Mouse (Mus musculus) thymus, adult 2 months (tissue): ENCODE results near the gene Hist1h3i. TPM values are rescaled to one million over a fixed set of nuclear protein-coding genes. Genes with fewer than 3 reads are reported as not detected.
"Not testable (repeated sequence)": the region's sequence is repeated elsewhere in the genome, so short reads cannot be mapped to it uniquely, and the experiment has no call there.

Experiments
- DNase-seq: peaks from one replicate; pipeline ENCODE4 v3.0.0; 2021
- H3K27ac ChIP-seq: fragments of 200-500 bp; 2 replicates; pipeline ENCODE4 v1.5.1; 2012; ENCODE audit warnings: low read length, control low read depth; ENCODE audit not compliant: control insufficient read depth, insufficient read depth
- H3K27me3 ChIP-seq: fragments of 200-500 bp; 2 replicates; pipeline ENCODE4 v1.6.1; 2012; ENCODE audit warnings: mild to moderate bottlenecking, low read length, moderate library complexity, mixed read lengths; ENCODE audit not compliant: control insufficient read depth, insufficient read depth
- H3K36me3 ChIP-seq: fragments of 200-500 bp; 2 replicates; pipeline ENCODE4 v1.6.1; 2012; ENCODE audit warnings: mild to moderate bottlenecking, low read length, moderate library complexity; ENCODE audit not compliant: control insufficient read depth, insufficient read depth
- H3K4me1 ChIP-seq: fragments of 200-500 bp; replicated peaks from 2 replicates; pipeline ENCODE4 v1.6.1; 2012; ENCODE audit warnings: low read length; ENCODE audit not compliant: control insufficient read depth, insufficient read depth
- H3K4me3 ChIP-seq: fragments of 200-500 bp; 2 replicates; pipeline ENCODE4 v1.5.1; 2012; ENCODE audit warnings: mild to moderate bottlenecking, low read length, control low read depth, moderate library complexity; ENCODE audit not compliant: control insufficient read depth, insufficient read depth
- CTCF ChIP-seq: fragments of 200-500 bp; IDR thresholded peaks from 2 replicates; pipeline ENCODE4 v1.5.1; 2012; ENCODE audit warnings: mild to moderate bottlenecking, control low read depth, low read length, moderate library complexity, borderline replicate concordance; ENCODE audit not compliant: control insufficient read depth, poor library complexity, insufficient read depth; ENCODE audit errors: extremely low read depth
- POLR2A ChIP-seq: fragments of 200-500 bp; IDR thresholded peaks from 2 replicates; pipeline ENCODE4 v1.6.1; 2012; ENCODE audit warnings: mild to moderate bottlenecking, low read length, control low read depth, moderate library complexity; ENCODE audit not compliant: control insufficient read depth, poor library complexity, insufficient read depth; ENCODE audit errors: extremely low read depth
- WGBS: fragments of 180-500 bp; shearing (Covaris S2); methylation state at CpG from one replicate; pipeline ENCODE4 v1.1.7; 2018; 5-methylcytosine and 5-hydroxymethylcytosine counted together
- polyA plus RNA-seq: library from polyadenylated mRNA; depleted of rRNA; stranded (reverse); fragments of >200 nt; gene quantifications from 2 replicates; pipeline ENCODE4 v1.2.3, GENCODE M21; 2012

The Hist1h3i gene
- polyA plus RNA-seq, 1 experiment: 650 TPM

DNA sequence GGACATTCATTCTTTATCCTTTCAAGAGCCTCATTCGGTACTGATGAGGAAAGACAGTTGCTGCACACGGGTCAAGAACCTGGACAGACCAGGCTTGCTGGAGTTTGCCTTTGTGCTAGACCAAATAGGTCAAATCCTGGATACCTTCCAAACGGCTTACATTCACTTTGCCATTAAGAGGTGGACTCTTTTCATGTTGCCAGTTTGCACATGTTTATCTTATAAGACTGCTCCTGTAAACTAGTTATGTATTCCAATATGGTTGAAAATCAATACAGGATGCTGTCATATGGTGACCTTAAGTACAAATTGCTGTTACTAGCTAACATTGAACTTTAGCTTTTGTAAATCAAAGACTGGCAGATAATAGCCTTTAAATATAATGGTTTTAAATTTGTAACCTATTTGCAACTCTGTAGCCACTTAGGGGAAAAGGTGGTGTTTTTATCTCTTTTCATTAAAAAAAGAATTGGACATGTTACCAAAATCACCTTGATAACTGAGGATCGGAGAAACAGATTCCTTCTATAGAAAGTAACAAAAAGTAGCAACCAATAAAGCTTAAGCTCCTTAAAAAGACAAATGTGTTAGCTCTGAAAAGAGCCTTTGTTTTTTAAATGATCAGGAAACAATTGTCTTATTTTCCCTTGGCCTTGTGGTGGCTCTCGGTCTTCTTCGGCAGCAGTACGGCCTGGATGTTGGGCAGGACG, 3.2 kb upstream of the Hist1h3i start:
- no peak for DNase-seq
- Histone ChIP-seq H3K27ac (peak overlapping the region; percentile 89), H3K27me3 (no peaks in the 10 kb centered on the region), H3K4me1 (peaks cover 8% of the 10 kb centered on the region), H3K4me3 (peak overlapping the region; percentile 47), H3K36me3 (no peaks in the 10 kb centered on the region)
- WGBS: 20% methylated on average over 8 of the region's 8 CpGs
- no peak for TF ChIP-seq POLR2A
- no peak for TF ChIP-seq CTCF

GRCm38 (mm10) chr13:21784311-21784710, 1.1 kb upstream of the Hist1h3i start:
- 80% methylated on average over 6 of the region's 6 CpGs for WGBS
- Histone ChIP-seq H3K4me3 (no peak overlapping the region), H3K27me3 (no peaks in the 10 kb centered on the region), H3K36me3 (no peaks in the 10 kb centered on the region), H3K27ac (peak overlapping the region; percentile 78), H3K4me1 (peaks cover 14% of the 10 kb centered on the region)
- no peak for DNase-seq
- TF ChIP-seq CTCF (no peak), POLR2A (no peak)

GRCm38 (mm10) chr13:21783734-21784161, 578 bp upstream of the Hist1h3i start:
- no peaks in the 10 kb centered on the region for H3K36me3 ChIP-seq
- H3K27ac ChIP-seq: peak overlapping the region; percentile 78
- DNase-seq: peak; percentile 41
- 14% methylated on average over 9 of the region's 9 CpGs for WGBS
- no peaks in the 10 kb centered on the region for H3K27me3 ChIP-seq
- peaks cover 14% of the 10 kb centered on the region for H3K4me1 ChIP-seq
- TF ChIP-seq POLR2A (no peak), CTCF (no peak)
- no peak overlapping the region for H3K4me3 ChIP-seq

DNA sequence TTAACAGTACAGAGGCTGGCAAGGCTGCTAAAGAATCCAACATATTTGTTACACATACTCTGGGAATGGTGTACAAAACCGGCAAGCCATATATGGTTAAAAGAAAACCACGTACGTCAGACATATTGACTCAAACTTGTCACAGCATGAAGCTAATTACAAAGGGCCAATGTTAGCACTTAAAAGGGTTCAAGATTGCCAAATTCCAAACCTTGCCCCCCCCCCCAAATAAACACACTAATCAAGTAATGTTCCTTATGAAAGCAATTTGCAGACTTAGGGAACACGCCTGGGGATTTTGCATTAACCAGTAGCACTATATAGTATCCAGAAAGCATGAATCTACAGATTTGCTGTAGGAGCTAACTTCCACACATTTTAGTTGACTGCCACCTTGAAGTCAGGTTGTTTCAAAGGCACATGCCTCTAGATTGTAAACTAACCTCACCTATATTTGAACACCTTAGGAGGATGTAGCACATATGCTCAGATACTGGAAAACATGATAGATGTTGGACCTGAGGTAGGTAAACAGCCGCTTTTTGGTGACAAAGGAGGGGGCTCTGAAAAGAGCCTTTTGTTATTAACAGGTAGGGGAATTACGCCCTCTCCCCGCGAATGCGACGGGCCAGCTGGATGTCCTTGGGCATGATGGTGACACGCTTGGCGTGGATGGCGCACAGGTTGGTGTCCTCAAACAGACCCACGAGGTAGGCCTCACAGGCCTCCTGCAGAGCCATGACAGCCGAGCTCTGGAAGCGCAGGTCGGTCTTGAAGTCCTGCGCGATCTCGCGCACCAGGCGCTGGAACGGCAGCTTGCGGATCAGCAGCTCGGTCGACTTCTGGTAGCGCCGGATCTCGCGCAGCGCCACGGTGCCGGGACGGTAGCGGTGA, 562 bp downstream of the Hist1h3i start:
- 0 out of 2 replicates have a peak, but pooled peaks have one; percentile 37 for TF ChIP-seq POLR2A
- not testable (repeated sequence) for H3K36me3 ChIP-seq, H3K27me3 ChIP-seq
- whole genome bisulfite sequencing: 2% methylated on average over 23 of the region's 35 CpGs
- peak overlapping the region; percentile 61 for H3K4me3 ChIP-seq
- peaks cover 14% of the 10 kb centered on the region for H3K4me1 ChIP-seq
- H3K27ac ChIP-seq: peak overlapping the region; percentile 96
- peak; percentile 32 for DNase-seq

- Histone ChIP-seq H3K4me1 (peaks cover 14% of the 10 kb centered on the region), H3K27me3 (no peaks in the 10 kb centered on the region), H3K27ac (no peak overlapping the region), H3K36me3 (no peaks in the 10 kb centered on the region), H3K4me3 (no peak overlapping the region)
- 98% methylated on average over 1 of the region's 1 CpGs for WGBS
- DNase-seq: no peak
- no peak for TF ChIP-seq CTCF
- no peak for TF ChIP-seq POLR2A
Measured at GRCm38 (mm10) chr13:21781639-21782038, 1.5 kb downstream of the Hist1h3i start.

GRCm38 (mm10) chr13:21781021-21781555, 2.1 kb downstream of the Hist1h3i start:
- peaks cover 14% of the 10 kb centered on the region for H3K4me1 ChIP-seq
- DNase-seq: no peak
- TF ChIP-seq CTCF (no peak), POLR2A (no peak)
- H3K4me3 ChIP-seq: no peak overlapping the region
- H3K27ac ChIP-seq: peak overlapping the region; percentile 58; the same call in 1 of the 2 replicates
- no peaks in the 10 kb centered on the region for H3K36me3 ChIP-seq
- no peaks in the 10 kb centered on the region for H3K27me3 ChIP-seq
- 65% methylated on average over 6 of the region's 6 CpGs for WGBS
